Mouse (Mus musculus) heart, embryonic 10.5 days (tissue): ENCODE data around the gene Mrgpre. TPM values are rescaled to one million over a fixed set of nuclear protein-coding genes. Genes with fewer than 3 reads are reported as not detected.

Source experiments
- DNase-seq: peaks from one replicate; pipeline ENCODE4 v3.0.0-alpha.2; 2017; ENCODE audit warnings: low spot score
- H3K27ac ChIP-seq: fragments of 300-500 bp; sonication (generic); 2 replicates; pipeline ENCODE4 v1.5.1; 2016; ENCODE audit warnings: mild to moderate bottlenecking
- H3K27me3 ChIP-seq: fragments of 300-500 bp; sonication (generic); 2 replicates; pipeline ENCODE4 v1.6.1; 2016; ENCODE audit warnings: mild to moderate bottlenecking; ENCODE audit not compliant: poor library complexity, insufficient read depth, severe bottlenecking
- H3K36me3 ChIP-seq: fragments of 300-500 bp; sonication (generic); 2 replicates; pipeline ENCODE4 v1.6.1; 2016; ENCODE audit warnings: mild to moderate bottlenecking, moderate library complexity
- H3K4me1 ChIP-seq: fragments of 300-500 bp; sonication (generic); 2 replicates; pipeline ENCODE4 v1.6.1; 2016; ENCODE audit warnings: mild to moderate bottlenecking
- H3K4me3 ChIP-seq: fragments of 300-500 bp; sonication (generic); 2 replicates; pipeline ENCODE4 v1.5.1; 2016; ENCODE audit warnings: mild to moderate bottlenecking, moderate library complexity
- H3K9me3 ChIP-seq: fragments of 300-500 bp; sonication (generic); 2 replicates; pipeline ENCODE4 v1.6.1; 2016; ENCODE audit warnings: mild to moderate bottlenecking, moderate library complexity
- WGBS: fragments of 180-500 bp; shearing (Covaris S2); methylation state at CpG from one replicate; pipeline ENCODE4 v1.1.7; 2016; 5-methylcytosine and 5-hydroxymethylcytosine counted together
- polyA plus RNA-seq: library from polyadenylated mRNA; unstranded; fragments of >200 nt; fragmentation: Nextera tagmentation; extraction: Ambion mirVana; gene quantifications from 2 replicates; pipeline ENCODE4 v1.2.1, GENCODE M21; 2016

Mrgpre gene
- polyA plus RNA-seq, 1 experiment from 2014 or later: 1.9 TPM

- Histone ChIP-seq H3K36me3 (no peaks in the 10 kb centered on the region), H3K4me1 (no peaks in the 10 kb centered on the region; the same call in 1 of the 2 replicates), H3K27ac (no peak overlapping the region), H3K4me3 (no peak overlapping the region), H3K9me3 (no peaks in the 10 kb centered on the region), H3K27me3 (peaks cover 69% of the 10 kb centered on the region)
- 68% methylated on average over 19 of the region's 19 CpGs for WGBS
- no peak for DNase-seq
Observed at GRCm38 (mm10) chr7:143764876-143765530, 19.3 kb downstream of the Mrgpre start.

GRCm38 (mm10) chr7:143763794-143764193 lies 20.5 kb downstream of the Mrgpre start:
- DNase-seq: no peak
- peaks cover 76% of the 10 kb centered on the region for H3K27me3 ChIP-seq
- WGBS: 20% methylated on average over 3 of the region's 3 CpGs

GRCm38 (mm10) chr7:143758956-143759355 lies 25.3 kb downstream of the Mrgpre start:
- no peak for DNase-seq
- peaks cover 72% of the 10 kb centered on the region for H3K27me3 ChIP-seq
- H3K4me3 ChIP-seq: no peak overlapping the region
- no peaks in the 10 kb centered on the region for H3K9me3 ChIP-seq
- WGBS: 55% methylated on average over 3 of the region's 3 CpGs
- no peaks in the 10 kb centered on the region for H3K36me3 ChIP-seq
- peaks cover 17% of the 10 kb centered on the region for H3K4me1 ChIP-seq
- no peak overlapping the region for H3K27ac ChIP-seq

More at GRCm38 (mm10) chr7:143763794-143764193, 20.5 kb downstream of the Mrgpre start:
- Histone ChIP-seq H3K36me3 (no peaks in the 10 kb centered on the region), H3K4me1 (no peaks in the 10 kb centered on the region; the same call in 1 of the 2 replicates), H3K4me3 (no peak overlapping the region), H3K9me3 (no peaks in the 10 kb centered on the region), H3K27ac (no peak overlapping the region)

- WGBS: 60% methylated on average over 3 of the region's 3 CpGs
- Histone ChIP-seq H3K27ac (no peak overlapping the region), H3K4me3 (peak overlapping the region; percentile 54; the same call in 1 of the 2 replicates), H3K36me3 (no peaks in the 10 kb centered on the region), H3K27me3 (peaks cover 75% of the 10 kb centered on the region), H3K9me3 (no peaks in the 10 kb centered on the region), H3K4me1 (peaks cover 25% of the 10 kb centered on the region)
- DNase-seq: no peak
Observed at GRCm38 (mm10) chr7:143757696-143758095, 26.6 kb downstream of the Mrgpre start.

- DNase-seq: no peak
- peaks cover 32% of the 10 kb centered on the region for H3K4me1 ChIP-seq
- H3K36me3 ChIP-seq: no peaks in the 10 kb centered on the region
- H3K27ac ChIP-seq: peak overlapping the region; percentile 26; the same call in 1 of the 2 replicates
- H3K9me3 ChIP-seq: no peaks in the 10 kb centered on the region
- WGBS: 4% methylated on average over 15 of the region's 15 CpGs
- peak overlapping the region; percentile 54 for H3K4me3 ChIP-seq
- peaks cover 74% of the 10 kb centered on the region for H3K27me3 ChIP-seq
Observed at GRCm38 (mm10) chr7:143757027-143757390, 27.3 kb downstream of the Mrgpre start.

GRCm38 (mm10) chr7:143756125-143757026 lies 27.9 kb downstream of the Mrgpre start, which contains the start of gene Osbpl5:
Osbpl5 (minus strand) TSS chr7:143756985.
- Histone ChIP-seq H3K4me3 (peak within 1 kb of the TSS; percentile 54), H3K36me3 (no peaks in the 10 kb centered on the region), H3K4me1 (peaks cover 37% of the 10 kb centered on the region), H3K9me3 (no peaks in the 10 kb centered on the region), H3K27ac (peak within 1 kb of the TSS; percentile 26; the same call in 1 of the 2 replicates), H3K27me3 (peaks cover 74% of the 10 kb centered on the region)
- 22% methylated on average over 22 of the region's 22 CpGs for WGBS
- DNase-seq: no peak

GRCm38 (mm10) chr7:143755357-143756124 lies 28.8 kb downstream of the Mrgpre start:
- Histone ChIP-seq H3K4me3 (no peak overlapping the region), H3K9me3 (no peaks in the 10 kb centered on the region), H3K27me3 (peaks cover 72% of the 10 kb centered on the region), H3K27ac (no peak overlapping the region), H3K4me1 (peaks cover 37% of the 10 kb centered on the region), H3K36me3 (no peaks in the 10 kb centered on the region)
- DNase-seq: no peak
- 59% methylated on average over 9 of the region's 9 CpGs for WGBS

GRCm38 (mm10) chr7:143753990-143754715 lies 30.1 kb downstream of the Mrgpre start:
- Histone ChIP-seq H3K9me3 (no peaks in the 10 kb centered on the region), H3K27me3 (peaks cover 79% of the 10 kb centered on the region), H3K27ac (no peak overlapping the region), H3K4me3 (no peak overlapping the region), H3K4me1 (peaks cover 37% of the 10 kb centered on the region), H3K36me3 (no peaks in the 10 kb centered on the region)
- no peak for DNase-seq
- 44% methylated on average over 5 of the region's 5 CpGs for WGBS

GRCm38 (mm10) chr7:143752606-143753005 lies 31.7 kb downstream of the Mrgpre start:
- 66% methylated on average over 3 of the region's 3 CpGs for WGBS

GRCm38 (mm10) chr7:143752056-143752455 lies 32.2 kb downstream of the Mrgpre start:
- WGBS: 28% methylated on average over 4 of the region's 4 CpGs
- Histone ChIP-seq H3K4me1 (peaks cover 41% of the 10 kb centered on the region), H3K4me3 (no peak overlapping the region), H3K27me3 (peaks cover 60% of the 10 kb centered on the region), H3K27ac (no peak overlapping the region), H3K36me3 (no peaks in the 10 kb centered on the region), H3K9me3 (no peaks in the 10 kb centered on the region)
- no peak for DNase-seq

More at GRCm38 (mm10) chr7:143752606-143753005, 31.7 kb downstream of the Mrgpre start:
- DNase-seq: no peak
- H3K4me1 ChIP-seq: peaks cover 46% of the 10 kb centered on the region
- peaks cover 66% of the 10 kb centered on the region for H3K27me3 ChIP-seq
- no peak overlapping the region for H3K4me3 ChIP-seq
- H3K9me3 ChIP-seq: no peaks in the 10 kb centered on the region
- H3K36me3 ChIP-seq: no peaks in the 10 kb centered on the region
- H3K27ac ChIP-seq: no peak overlapping the region

- WGBS: 81% methylated on average over 1 of the region's 1 CpGs
- no peak overlapping the region for H3K4me3 ChIP-seq
- no peaks in the 10 kb centered on the region for H3K36me3 ChIP-seq
- no peaks in the 10 kb centered on the region for H3K9me3 ChIP-seq
- H3K27ac ChIP-seq: no peak overlapping the region
- H3K27me3 ChIP-seq: peaks cover 56% of the 10 kb centered on the region
- no peak for DNase-seq
- H3K4me1 ChIP-seq: peaks cover 34% of the 10 kb centered on the region
Observed at GRCm38 (mm10) chr7:143751380-143751779, 32.9 kb downstream of the Mrgpre start.

GRCm38 (mm10) chr7:143749045-143749444 lies 35.3 kb downstream of the Mrgpre start:
- H3K27ac ChIP-seq: no peak overlapping the region
- 66% methylated on average over 3 of the region's 3 CpGs for WGBS
- peaks cover 30% of the 10 kb centered on the region for H3K4me1 ChIP-seq

More at GRCm38 (mm10) chr7:143749045-143749444, 35.3 kb downstream of the Mrgpre start:
- peaks cover 34% of the 10 kb centered on the region for H3K27me3 ChIP-seq
- no peaks in the 10 kb centered on the region for H3K36me3 ChIP-seq
- no peaks in the 10 kb centered on the region for H3K9me3 ChIP-seq
- H3K4me3 ChIP-seq: no peak overlapping the region
- DNase-seq: no peak
